Mouse (Mus musculus): Measurements from ENCODE around the gene Cstl1. TPM values are rescaled to one million over a fixed set of nuclear protein-coding genes. Genes with fewer than 3 reads are reported as not detected.
"Not testable (repeated sequence)": the region's sequence is repeated elsewhere in the genome, so short reads cannot be mapped to it uniquely, and the experiment has no call there.

Cstl1 gene
- polyA plus RNA-seq, 1 experiment, result 0.07 TPM

DNA sequence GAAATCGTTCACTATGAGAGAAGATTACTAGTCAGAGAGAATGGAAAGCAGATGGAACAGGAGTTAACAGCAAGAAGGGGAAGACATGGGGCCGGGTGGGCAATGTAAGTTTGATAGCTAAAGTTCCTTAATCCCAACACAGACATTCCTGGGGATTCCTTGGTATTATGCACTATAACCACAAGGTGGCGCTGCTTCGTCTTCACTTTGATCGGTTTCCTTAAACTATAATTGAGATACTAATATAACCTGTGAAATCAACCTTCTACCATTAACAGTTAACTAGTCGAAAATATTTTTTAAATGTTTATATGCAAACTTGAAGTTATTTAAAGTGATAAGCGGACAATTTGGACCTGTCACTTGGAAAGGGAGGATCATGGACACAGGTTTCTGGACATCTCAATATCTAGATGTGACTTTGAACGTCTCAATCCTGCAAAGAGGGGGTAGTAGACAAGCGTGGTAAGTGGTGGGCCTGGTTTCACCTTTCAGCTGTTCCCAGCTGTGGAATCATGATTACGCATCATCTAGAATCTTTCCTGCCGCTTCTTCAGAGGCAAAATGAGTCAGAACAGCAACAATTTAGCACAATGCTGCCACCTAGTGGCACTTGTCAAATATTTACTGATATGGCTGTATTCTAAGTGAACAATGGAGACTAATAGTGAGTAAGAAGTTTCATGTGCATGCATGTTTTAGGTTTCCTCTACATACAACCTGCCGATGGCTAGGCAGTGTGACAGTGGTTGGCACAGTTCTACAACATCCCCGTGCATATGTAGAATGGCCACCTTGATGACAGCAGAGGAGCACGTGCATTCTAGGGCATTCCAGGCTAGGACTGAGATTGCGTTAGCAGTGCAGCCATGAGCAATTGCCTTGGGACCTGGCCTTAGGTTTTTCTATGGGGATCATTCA lies 2.0 kb downstream of the Cstl1 start:
- Histone ChIP-seq H3ac (ENCODE audit: control insufficient read depth, insufficient read length) (no peak overlapping the region), H3K4me3 (peak overlapping the region; percentile 9), H3K27me3 (ENCODE audit: control insufficient read depth, insufficient read depth, insufficient read length) (no peaks in the 10 kb centered on the region), H3K79me2 (ENCODE audit: control insufficient read depth, insufficient read depth) (no peaks in the 10 kb centered on the region), H3K4me2 (ENCODE audit: low read depth) (peak overlapping the region; percentile 76), H3K36me3 (ENCODE audit: control insufficient read depth, insufficient read depth) (no peaks in the 10 kb centered on the region)
- TF ChIP-seq MAX (IDR thresholded peaks at IDR 0.05; ENCODE audit: low read depth) (no peak), TCF12 (IDR thresholded peaks at IDR 0.05; ENCODE audit: insufficient read depth, poor library complexity, severe bottlenecking) (no peak), MYOG (IDR thresholded peaks at IDR 0.05; ENCODE audit: control insufficient read depth in 1 of 3, insufficient read depth in 1 of 3, insufficient read length in 2 of 3, low read depth in 2 of 3) (no peak), MYOD1 (IDR thresholded peaks at IDR 0.05; ENCODE audit: control insufficient read depth in 1 of 3, insufficient read length in 2 of 3, low read depth in 2 of 3) (no peak), POLR2AphosphoS2 (IDR thresholded peaks at IDR 0.05; ENCODE audit: insufficient read length, low read depth) (no peak)

DNA sequence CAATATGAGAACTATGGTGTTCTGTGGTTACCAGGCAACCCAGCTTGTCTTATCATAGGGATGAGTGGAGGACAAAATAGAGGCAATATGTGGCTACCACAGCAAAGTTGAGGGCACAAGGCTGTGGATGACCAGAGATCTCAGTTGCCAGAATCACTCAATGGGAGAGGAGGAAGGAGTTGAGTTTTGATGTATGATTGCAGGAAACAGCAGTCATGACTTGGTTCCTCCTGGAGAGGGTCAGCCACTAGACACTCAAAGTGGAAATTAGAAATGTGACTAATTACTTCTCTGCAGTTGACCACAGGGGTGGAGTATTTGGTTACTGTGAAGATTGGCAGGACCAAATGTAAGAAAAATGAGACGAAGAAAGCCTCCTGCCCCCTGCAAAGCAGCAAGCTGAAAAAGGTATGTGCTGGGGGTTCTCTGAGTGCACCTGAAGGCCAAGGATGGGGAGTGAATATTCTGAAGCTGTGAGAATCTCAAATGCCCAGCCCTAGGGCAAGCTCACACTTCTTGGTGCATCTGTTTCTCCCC lies 4.2 kb downstream of the Cstl1 start:
- H3K4me3 ChIP-seq, result no peak overlapping the region
- H3K4me2 ChIP-seq (ENCODE audit: low read depth), result peak overlapping the region; percentile 42
- TF ChIP-seq MAX (IDR thresholded peaks at IDR 0.05; ENCODE audit: low read depth) (no peak), MYOD1 (IDR thresholded peaks at IDR 0.05; ENCODE audit: control insufficient read depth in 1 of 3, insufficient read length in 2 of 3, low read depth in 2 of 3) (peak; percentile 55 to 68 (median 63))
- H3ac ChIP-seq (ENCODE audit: control insufficient read depth, insufficient read length), result no peak overlapping the region
- H3K27me3 ChIP-seq (ENCODE audit: control insufficient read depth, insufficient read depth, insufficient read length), result no peaks in the 10 kb centered on the region
- no peaks in the 10 kb centered on the region for H3K79me2 ChIP-seq (ENCODE audit: control insufficient read depth, insufficient read depth)
- H3K36me3 ChIP-seq (ENCODE audit: control insufficient read depth, insufficient read depth), result no peaks in the 10 kb centered on the region

DNA sequence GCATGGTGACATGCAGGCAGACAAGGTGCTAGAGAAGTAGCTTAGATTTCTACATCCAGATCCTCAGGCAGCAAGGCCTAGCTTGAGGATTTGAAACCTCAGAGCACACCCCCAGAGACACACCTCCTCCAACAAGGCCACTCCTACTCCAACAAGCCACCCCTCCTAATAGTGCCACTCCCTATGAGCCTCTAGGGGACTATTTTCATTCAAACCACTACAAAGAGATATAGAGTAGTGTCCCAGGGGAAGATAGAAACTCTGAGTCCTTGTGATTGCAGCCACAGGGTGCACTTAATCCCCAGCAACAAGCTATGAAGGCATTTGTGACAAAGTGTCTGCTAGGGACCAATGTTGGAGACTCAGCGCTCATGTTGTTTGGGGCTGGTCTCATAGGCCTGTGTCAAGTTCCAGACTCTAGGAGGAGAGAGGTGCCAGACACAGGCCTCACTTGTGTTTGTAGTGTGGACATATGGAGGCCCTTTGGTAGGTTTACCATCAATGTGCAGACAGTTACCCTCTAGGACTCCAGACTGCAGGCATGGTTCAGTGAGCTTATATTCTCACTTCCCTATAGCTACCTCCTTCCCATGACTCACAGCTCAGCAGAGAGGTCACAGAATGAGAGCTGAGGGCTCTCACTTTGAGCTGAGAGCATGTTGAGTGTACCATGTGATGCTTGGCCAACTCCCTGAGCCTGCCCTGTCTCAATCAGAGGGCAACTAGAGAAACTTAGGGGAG lies 13.7 kb downstream of the Cstl1 start:
- H3K79me2 ChIP-seq (ENCODE audit: control insufficient read depth, insufficient read depth), result no peaks in the 10 kb centered on the region
- H3K36me3 ChIP-seq (ENCODE audit: control insufficient read depth, insufficient read depth), result no peaks in the 10 kb centered on the region
- no peaks in the 10 kb centered on the region for H3K27me3 ChIP-seq (ENCODE audit: control insufficient read depth, insufficient read depth, insufficient read length)
- H3K4me2 ChIP-seq (ENCODE audit: low read depth), result no peak overlapping the region
- H3ac ChIP-seq (ENCODE audit: control insufficient read depth, insufficient read length), result no peak overlapping the region
- TF ChIP-seq SRF (IDR thresholded peaks at IDR 0.05; ENCODE audit: control insufficient read depth, insufficient read length, low read depth), result no peak
- TF ChIP-seq USF1 (IDR thresholded peaks at IDR 0.05; ENCODE audit: low read depth), result no peak
- TF ChIP-seq POLR2A (IDR thresholded peaks at IDR 0.05; ENCODE audit: insufficient read length, low read depth), result no peak
- no peak for TF ChIP-seq TCF3 (IDR thresholded peaks at IDR 0.05; ENCODE audit: insufficient read length, low read depth)
- TF ChIP-seq CEBPB (IDR thresholded peaks at IDR 0.05; ENCODE audit: insufficient read depth, poor library complexity, severe bottlenecking), result no peak
- no peak for TF ChIP-seq E2F4 (IDR thresholded peaks at IDR 0.05; ENCODE audit: insufficient read depth)
- no peak for TF ChIP-seq POLR2AphosphoS2 (IDR thresholded peaks at IDR 0.05; ENCODE audit: insufficient read length, low read depth)
- TF ChIP-seq REST (IDR thresholded peaks at IDR 0.05; ENCODE audit: insufficient read depth, insufficient read length), result no peak
- TF ChIP-seq MAX (IDR thresholded peaks at IDR 0.05; ENCODE audit: low read depth), result no peak
- TF ChIP-seq TCF12 (IDR thresholded peaks at IDR 0.05; ENCODE audit: insufficient read depth, poor library complexity, severe bottlenecking), result no peak
- TF ChIP-seq MYOD1 (IDR thresholded peaks at IDR 0.05; ENCODE audit: control insufficient read depth in 1 of 3, insufficient read length in 2 of 3, low read depth in 2 of 3), result no peak
- no peak for TF ChIP-seq MYOG (IDR thresholded peaks at IDR 0.05; ENCODE audit: control insufficient read depth in 1 of 3, insufficient read depth in 1 of 3, insufficient read length in 2 of 3, low read depth in 2 of 3)
- H3K4me3 ChIP-seq, result no peak overlapping the region

GRCm38 (mm10) chr2:148771397-148771796 lies 21.2 kb downstream of the Cstl1 start, which contains the start of gene Cst11:
Cst11 (minus strand) TSS chr2:148771497.
- not testable (repeated sequence) for H3K4me2 ChIP-seq (ENCODE audit: low read depth); H3K36me3 ChIP-seq (ENCODE audit: control insufficient read depth, insufficient read depth); H3K27me3 ChIP-seq (ENCODE audit: control insufficient read depth, insufficient read depth, insufficient read length); H3K79me2 ChIP-seq (ENCODE audit: control insufficient read depth, insufficient read depth); H3K4me3 ChIP-seq; H3ac ChIP-seq (ENCODE audit: control insufficient read depth, insufficient read length)

DNA sequence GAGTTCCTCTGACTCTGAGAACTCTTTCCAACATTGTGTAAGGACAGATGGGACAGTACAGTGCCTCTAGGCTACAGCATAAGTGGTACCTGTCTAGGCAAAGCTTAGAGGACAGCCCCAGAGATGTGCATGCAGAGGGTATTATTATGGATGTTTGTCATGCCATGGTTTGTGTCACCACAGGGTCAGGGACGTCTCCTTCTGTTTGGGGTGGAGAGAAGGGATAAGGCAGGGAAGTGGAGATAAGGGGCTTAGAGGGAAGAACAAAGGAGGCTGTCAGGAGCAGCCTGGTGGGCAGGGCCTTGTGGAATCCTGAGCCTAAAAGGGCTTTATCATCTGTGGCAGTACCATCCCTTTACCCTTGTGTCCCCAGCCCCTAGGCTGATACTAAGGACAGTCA lies 31.6 kb downstream of the Cstl1 start, which contains the start of gene 8030411F24Rik:
Gene 8030411F24Rik (plus strand): TSS at position 301 of the 400 bp plus-strand sequence.
- no peaks in the 10 kb centered on the region for H3K36me3 ChIP-seq (ENCODE audit: control insufficient read depth, insufficient read depth)
- TF ChIP-seq MYOG (IDR thresholded peaks at IDR 0.05; ENCODE audit: control insufficient read depth in 1 of 3, insufficient read depth in 1 of 3, insufficient read length in 2 of 3, low read depth in 2 of 3), result no peak
- TF ChIP-seq E2F4 (IDR thresholded peaks at IDR 0.05; ENCODE audit: insufficient read depth), result no peak
- no peak for TF ChIP-seq TCF12 (IDR thresholded peaks at IDR 0.05; ENCODE audit: insufficient read depth, poor library complexity, severe bottlenecking)
- TF ChIP-seq MAX (IDR thresholded peaks at IDR 0.05; ENCODE audit: low read depth), result no peak
- no peak for TF ChIP-seq POLR2AphosphoS2 (IDR thresholded peaks at IDR 0.05; ENCODE audit: insufficient read length, low read depth)
- no peak for TF ChIP-seq REST (IDR thresholded peaks at IDR 0.05; ENCODE audit: insufficient read depth, insufficient read length)
- no peak for TF ChIP-seq MYOD1 (IDR thresholded peaks at IDR 0.05; ENCODE audit: control insufficient read depth in 1 of 3, insufficient read length in 2 of 3, low read depth in 2 of 3)
- TF ChIP-seq POLR2A (IDR thresholded peaks at IDR 0.05; ENCODE audit: insufficient read length, low read depth), result no peak
- TF ChIP-seq TCF3 (IDR thresholded peaks at IDR 0.05; ENCODE audit: insufficient read length, low read depth), result no peak
- TF ChIP-seq USF1 (IDR thresholded peaks at IDR 0.05; ENCODE audit: low read depth), result no peak
- no peak within 1 kb of the TSS for H3K4me3 ChIP-seq
- no peaks in the 10 kb centered on the region for H3K27me3 ChIP-seq (ENCODE audit: control insufficient read depth, insufficient read depth, insufficient read length)
- no peaks in the 10 kb centered on the region for H3K79me2 ChIP-seq (ENCODE audit: control insufficient read depth, insufficient read depth)
- no peak within 1 kb of the TSS for H3ac ChIP-seq (ENCODE audit: control insufficient read depth, insufficient read length)
- H3K4me2 ChIP-seq (ENCODE audit: low read depth), result no peak within 1 kb of the TSS
